Mouse (Mus musculus): ENCODE results near the gene Wnt7a. TPM values are rescaled to one million over a fixed set of nuclear protein-coding genes. Genes with fewer than 3 reads are reported as not detected.

Gene Wnt7a
- not detected in 2 replicates for polyA plus RNA-seq (2011; ENCODE audit: insufficient read length, low read depth, missing spikeins)

- Histone ChIP-seq H3K4me3 (ENCODE audit: insufficient read depth, low read length) (no peak within 1 kb of the TSS), H3K27ac (ENCODE audit: insufficient read depth, low read length) (no peak within 1 kb of the TSS), H3K4me1 (ENCODE audit: control insufficient read depth, insufficient read depth, low read length) (no peaks in the 10 kb centered on the region)
- TF ChIP-seq POLR2A (IDR thresholded peaks at IDR 0.05; ENCODE audit: low read depth, low read length) (no peak), CTCF (IDR thresholded peaks at IDR 0.05; ENCODE audit: borderline replicate concordance, insufficient read depth, low read length) (no peak)
These were observed at the start of gene Wnt7a for GRCm38 (mm10) chr6:91410961-91411368. Wnt7a (minus strand) TSS chr6:91411363.

DNA sequence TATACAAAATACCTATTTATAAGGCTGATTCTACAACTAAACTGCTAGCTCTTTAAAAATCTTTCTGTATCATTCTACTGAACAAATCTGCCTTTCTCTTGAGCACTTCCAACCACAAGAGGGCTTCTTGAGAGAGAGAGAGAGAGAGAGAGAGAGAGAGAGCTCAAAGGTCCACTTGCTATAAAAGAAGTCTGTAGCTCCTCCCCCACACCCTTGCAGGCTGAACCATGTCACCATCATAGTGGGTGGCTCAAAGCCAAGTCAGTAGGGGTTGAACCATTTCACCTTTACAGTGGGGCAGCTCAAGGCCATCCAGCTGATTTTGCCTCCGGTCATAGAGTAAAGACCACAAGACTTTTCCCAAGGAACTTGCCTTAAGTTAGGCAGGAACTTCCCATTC lies 48.3 kb upstream of the Wnt7a start:
- Histone ChIP-seq H3K4me3 (ENCODE audit: insufficient read depth, low read length) (no peak overlapping the region), H3K27ac (ENCODE audit: insufficient read depth, low read length) (no peak overlapping the region), H3K4me1 (ENCODE audit: control insufficient read depth, insufficient read depth, low read length) (no peaks in the 10 kb centered on the region)
- no peak for TF ChIP-seq CTCF (IDR thresholded peaks at IDR 0.05; ENCODE audit: borderline replicate concordance, insufficient read depth, low read length)
- TF ChIP-seq POLR2A (IDR thresholded peaks at IDR 0.05; ENCODE audit: low read depth, low read length) = no peak

GRCm38 (mm10) chr6:91454546-91454945 lies 43.4 kb upstream of the Wnt7a start:
- no peak for TF ChIP-seq POLR2A (IDR thresholded peaks at IDR 0.05; ENCODE audit: low read depth, low read length)
- no peak for TF ChIP-seq CTCF (IDR thresholded peaks at IDR 0.05; ENCODE audit: borderline replicate concordance, insufficient read depth, low read length)
- H3K4me1 ChIP-seq (ENCODE audit: control insufficient read depth, insufficient read depth, low read length) = no peaks in the 10 kb centered on the region
- no peak overlapping the region for H3K27ac ChIP-seq (ENCODE audit: insufficient read depth, low read length)
- no peak overlapping the region for H3K4me3 ChIP-seq (ENCODE audit: insufficient read depth, low read length)

- Histone ChIP-seq H3K4me1 (ENCODE audit: control insufficient read depth, insufficient read depth, low read length) (no peaks in the 10 kb centered on the region), H3K27ac (ENCODE audit: insufficient read depth, low read length) (no peak overlapping the region), H3K4me3 (ENCODE audit: insufficient read depth, low read length) (no peak overlapping the region)
- TF ChIP-seq POLR2A (IDR thresholded peaks at IDR 0.05; ENCODE audit: low read depth, low read length) = no peak
- TF ChIP-seq CTCF (IDR thresholded peaks at IDR 0.05; ENCODE audit: borderline replicate concordance, insufficient read depth, low read length) = no peak
These were observed 40.9 kb upstream of the Wnt7a start for GRCm38 (mm10) chr6:91452056-91452455.

GRCm38 (mm10) chr6:91449472-91450225 lies 38.5 kb upstream of the Wnt7a start:
- no peaks in the 10 kb centered on the region for H3K4me1 ChIP-seq (ENCODE audit: control insufficient read depth, insufficient read depth, low read length)
- TF ChIP-seq POLR2A (IDR thresholded peaks at IDR 0.05; ENCODE audit: low read depth, low read length) (no peak), CTCF (IDR thresholded peaks at IDR 0.05; ENCODE audit: borderline replicate concordance, insufficient read depth, low read length) (no peak)
- H3K4me3 ChIP-seq (ENCODE audit: insufficient read depth, low read length) = no peak overlapping the region
- no peak overlapping the region for H3K27ac ChIP-seq (ENCODE audit: insufficient read depth, low read length)

DNA sequence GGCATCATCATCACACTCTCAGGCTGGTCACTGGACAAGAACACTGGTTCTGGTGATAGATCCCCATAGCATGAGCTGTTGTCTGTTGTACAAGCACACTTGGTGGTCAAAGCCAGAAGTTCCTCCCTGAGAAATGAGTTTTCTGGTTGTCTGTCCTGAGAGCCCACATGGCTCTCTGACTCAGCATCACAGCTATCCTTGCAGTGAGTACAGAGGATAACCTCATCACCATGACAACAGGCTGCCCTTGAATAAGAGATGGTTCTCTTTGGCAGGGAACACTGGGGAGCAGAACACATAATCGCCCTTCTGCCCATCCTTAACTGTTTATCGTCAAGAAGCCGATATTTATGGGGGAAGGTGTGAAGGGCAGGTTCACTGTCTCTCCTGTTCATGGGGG lies 34.2 kb upstream of the Wnt7a start:
- no peak overlapping the region for H3K27ac ChIP-seq (ENCODE audit: insufficient read depth, low read length)
- TF ChIP-seq CTCF (IDR thresholded peaks at IDR 0.05; ENCODE audit: borderline replicate concordance, insufficient read depth, low read length) (no peak), POLR2A (IDR thresholded peaks at IDR 0.05; ENCODE audit: low read depth, low read length) (no peak)
- no peaks in the 10 kb centered on the region for H3K4me1 ChIP-seq (ENCODE audit: control insufficient read depth, insufficient read depth, low read length)
- no peak overlapping the region for H3K4me3 ChIP-seq (ENCODE audit: insufficient read depth, low read length)

- Histone ChIP-seq H3K27ac (ENCODE audit: insufficient read depth, low read length) (no peak overlapping the region), H3K4me1 (ENCODE audit: control insufficient read depth, insufficient read depth, low read length) (no peaks in the 10 kb centered on the region), H3K4me3 (ENCODE audit: insufficient read depth, low read length) (peak overlapping the region; percentile 53)
- no peak; the same call in 1 of the 2 replicates for TF ChIP-seq POLR2A (IDR thresholded peaks at IDR 0.05; ENCODE audit: low read depth, low read length)
- no peak for TF ChIP-seq CTCF (IDR thresholded peaks at IDR 0.05; ENCODE audit: borderline replicate concordance, insufficient read depth, low read length)
These were observed 30.0 kb upstream of the Wnt7a start for GRCm38 (mm10) chr6:91441145-91441662.

DNA sequence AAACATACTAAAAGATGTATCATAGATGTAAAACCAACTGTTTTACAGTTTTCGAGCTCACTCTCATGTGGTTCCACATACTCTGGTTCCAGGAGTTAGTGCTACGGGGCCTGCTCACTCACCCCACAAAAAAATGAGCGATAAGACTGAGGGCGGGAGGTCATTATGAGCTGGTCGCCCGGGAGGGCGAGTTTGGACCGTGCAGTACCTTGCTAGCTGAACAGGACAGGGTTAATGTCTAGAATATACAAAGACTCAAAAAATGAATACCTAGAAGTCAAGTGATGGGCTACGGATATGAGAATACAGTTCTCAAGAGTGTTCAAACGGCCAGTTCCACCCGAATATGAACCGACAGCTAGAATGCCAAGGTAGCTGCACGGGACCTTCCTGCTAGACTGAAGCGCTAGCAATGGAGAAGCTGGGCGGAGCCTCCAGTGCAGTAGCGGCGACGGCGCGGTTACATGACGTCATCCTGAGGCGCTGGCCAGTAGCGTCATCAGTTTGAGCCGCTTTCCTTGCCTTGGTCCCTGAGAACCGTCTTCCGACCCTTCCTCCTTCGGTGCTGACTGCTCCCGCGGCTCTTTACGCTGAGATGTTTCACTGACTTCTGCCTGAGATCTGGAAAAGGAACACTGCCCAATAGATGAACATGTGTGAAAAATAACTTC lies 29.4 kb upstream of the Wnt7a start:
- H3K4me1 ChIP-seq (ENCODE audit: control insufficient read depth, insufficient read depth, low read length) = no peaks in the 10 kb centered on the region
- TF ChIP-seq POLR2A (IDR thresholded peaks at IDR 0.05; ENCODE audit: low read depth, low read length) = peak; percentile 99
- TF ChIP-seq CTCF (IDR thresholded peaks at IDR 0.05; ENCODE audit: borderline replicate concordance, insufficient read depth, low read length) = no peak
- H3K27ac ChIP-seq (ENCODE audit: insufficient read depth, low read length) = no peak overlapping the region
- H3K4me3 ChIP-seq (ENCODE audit: insufficient read depth, low read length) = peak overlapping the region; percentile 53

DNA sequence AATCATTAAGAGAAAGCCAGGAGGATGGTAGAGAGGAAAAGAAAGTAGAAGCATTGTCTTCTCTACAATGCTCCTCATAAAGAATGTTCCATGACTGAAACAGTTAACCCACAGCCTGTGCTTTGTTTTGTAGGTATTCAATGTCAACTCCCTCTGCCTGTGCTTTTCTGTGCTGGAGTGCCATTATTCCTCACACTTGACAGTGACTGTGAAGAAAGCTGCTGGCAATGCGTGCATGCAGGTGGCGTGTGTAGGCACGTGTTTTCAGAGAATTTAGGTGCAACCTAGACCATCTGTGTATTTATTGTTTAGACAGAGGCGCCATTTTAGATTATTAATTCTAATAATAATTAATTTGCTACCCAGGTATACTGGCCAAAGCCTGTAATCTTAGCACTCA lies 13.0 kb upstream of the Wnt7a start:
- TF ChIP-seq CTCF (IDR thresholded peaks at IDR 0.05; ENCODE audit: borderline replicate concordance, insufficient read depth, low read length) (no peak), POLR2A (IDR thresholded peaks at IDR 0.05; ENCODE audit: low read depth, low read length) (no peak)
- H3K4me3 ChIP-seq (ENCODE audit: insufficient read depth, low read length) = no peak overlapping the region
- H3K27ac ChIP-seq (ENCODE audit: insufficient read depth, low read length) = no peak overlapping the region

DNA sequence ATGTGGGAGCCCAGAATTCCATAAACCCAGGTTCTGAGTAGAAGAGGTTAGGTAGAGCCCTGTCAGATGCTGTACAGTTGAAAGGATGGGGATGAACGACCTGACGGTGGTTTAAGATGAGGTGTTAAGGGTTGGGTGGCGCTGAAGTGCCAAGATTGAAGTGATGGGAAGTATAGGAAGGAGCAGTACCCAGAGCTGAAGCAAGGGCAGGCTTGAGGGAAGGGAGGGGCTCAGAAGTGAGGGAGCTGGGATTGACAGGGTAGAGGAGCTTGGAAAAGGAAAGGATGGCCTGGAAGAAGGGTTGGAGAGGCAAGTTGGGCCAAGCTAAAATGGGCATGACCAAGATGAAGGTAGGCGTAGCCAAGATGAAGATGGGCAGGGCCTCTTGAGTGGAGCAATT lies 10.5 kb upstream of the Wnt7a start:
- H3K4me3 ChIP-seq (ENCODE audit: insufficient read depth, low read length) = no peak overlapping the region
- H3K27ac ChIP-seq (ENCODE audit: insufficient read depth, low read length) = no peak overlapping the region
- H3K4me1 ChIP-seq (ENCODE audit: control insufficient read depth, insufficient read depth, low read length) = no peaks in the 10 kb centered on the region
- TF ChIP-seq CTCF (IDR thresholded peaks at IDR 0.05; ENCODE audit: borderline replicate concordance, insufficient read depth, low read length) (no peak), POLR2A (IDR thresholded peaks at IDR 0.05; ENCODE audit: low read depth, low read length) (no peak)

More for the DNA sequence above, 13.0 kb upstream of the Wnt7a start:
- H3K4me1 ChIP-seq (ENCODE audit: control insufficient read depth, insufficient read depth, low read length) = no peaks in the 10 kb centered on the region
